Mouse (Mus musculus) midbrain, embryonic 10.5 days (tissue): ENCODE results near the gene Cav1. TPM values are rescaled to one million over a fixed set of nuclear protein-coding genes. Genes with fewer than 3 reads are reported as not detected.

Source experiments
- DNase-seq: peaks from one replicate; pipeline ENCODE4 v3.0.0-alpha.2; 2017; ENCODE audit warnings: low spot score
- H3K27ac ChIP-seq: fragments of 300-500 bp; sonication (generic); replicated peaks from 2 replicates; pipeline ENCODE4 v1.5.1; 2016; ENCODE audit warnings: mild to moderate bottlenecking
- H3K27me3 ChIP-seq: fragments of 300-500 bp; sonication (generic); 2 replicates; pipeline ENCODE4 v1.6.1; 2016; ENCODE audit warnings: low read depth, mild to moderate bottlenecking; ENCODE audit not compliant: poor library complexity, severe bottlenecking
- H3K36me3 ChIP-seq: fragments of 300-500 bp; sonication (generic); 2 replicates; pipeline ENCODE4 v1.6.1; 2016; ENCODE audit warnings: mild to moderate bottlenecking, moderate library complexity
- H3K4me1 ChIP-seq: fragments of 300-500 bp; sonication (generic); 2 replicates; pipeline ENCODE4 v1.6.1; 2016
- H3K4me3 ChIP-seq: fragments of 300-500 bp; sonication (generic); 2 replicates; pipeline ENCODE4 v1.5.1; 2016; ENCODE audit warnings: mild to moderate bottlenecking, moderate library complexity
- H3K9me3 ChIP-seq: fragments of 300-500 bp; sonication (generic); replicated peaks from 2 replicates; pipeline ENCODE4 v1.6.1; 2016; ENCODE audit warnings: mild to moderate bottlenecking
- WGBS: fragments of 180-500 bp; shearing (Covaris S2); methylation state at CpG from one replicate; pipeline ENCODE4 v1.1.7; 2016; 5-methylcytosine and 5-hydroxymethylcytosine counted together
- polyA plus RNA-seq: library from polyadenylated mRNA; unstranded; fragments of >200 nt; fragmentation: Nextera tagmentation; extraction: Ambion mirVana; gene quantifications from 2 replicates; pipeline ENCODE4 v1.2.1, GENCODE M21; 2016

The Cav1 gene
- polyA plus RNA-seq, 1 experiment from 2014 or later, result 6.4 TPM

DNA sequence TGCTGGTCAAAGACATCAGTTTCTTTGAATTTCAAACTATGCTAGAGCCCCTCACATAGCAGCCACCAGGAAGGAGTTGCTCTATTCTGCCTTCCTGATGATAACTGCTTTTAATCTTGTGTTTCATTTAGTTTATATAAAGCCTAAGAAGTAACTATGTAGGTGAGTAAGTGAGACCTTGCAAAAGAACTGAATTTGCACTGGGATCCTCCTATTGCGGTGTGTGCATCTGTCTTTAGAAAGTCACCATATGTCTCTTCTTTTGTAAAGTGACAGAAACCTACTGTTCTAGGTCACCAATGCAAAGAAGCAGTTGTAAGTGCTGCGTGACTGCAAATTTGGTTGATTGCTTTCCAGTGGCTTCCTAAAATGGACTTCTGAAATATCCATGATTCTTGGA is 31.6 kb downstream of the Cav1 start:
- H3K27ac ChIP-seq, result no peak overlapping the region
- H3K4me3 ChIP-seq, result no peak overlapping the region
- WGBS, result 86% methylated on average over 2 of the region's 2 CpGs
- H3K4me1 ChIP-seq, result peaks cover 10% of the 10 kb centered on the region
- H3K27me3 ChIP-seq, result no peaks in the 10 kb centered on the region
- no peaks in the 10 kb centered on the region for H3K36me3 ChIP-seq
- no peaks in the 10 kb centered on the region for H3K9me3 ChIP-seq
- DNase-seq, result no peak

DNA sequence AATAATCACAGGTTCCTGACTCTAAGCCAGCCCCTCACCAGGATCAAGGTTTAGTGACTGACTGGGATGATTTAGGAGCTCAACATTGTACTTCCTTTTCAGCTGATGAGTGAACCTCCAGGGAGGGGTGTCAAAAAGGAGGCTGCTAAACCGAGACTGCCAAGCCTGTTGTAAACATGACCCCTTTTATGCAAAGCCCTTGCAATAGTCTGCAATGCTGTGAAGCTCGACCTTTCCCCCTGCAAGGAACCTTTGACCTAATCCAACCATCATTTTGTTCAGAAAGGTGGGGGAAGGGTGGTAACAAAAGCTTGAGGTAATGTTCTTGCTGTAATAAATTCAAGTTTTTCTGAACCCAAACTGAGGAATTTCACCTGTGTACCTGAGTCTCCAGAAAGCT is 34.3 kb downstream of the Cav1 start:
- Histone ChIP-seq H3K36me3 (no peaks in the 10 kb centered on the region), H3K9me3 (no peaks in the 10 kb centered on the region), H3K4me3 (no peak overlapping the region), H3K27ac (no peak overlapping the region), H3K27me3 (no peaks in the 10 kb centered on the region), H3K4me1 (peaks cover 10% of the 10 kb centered on the region)
- DNase-seq, result peak; percentile 29
- 6% methylated on average over 2 of the region's 2 CpGs for WGBS

DNA sequence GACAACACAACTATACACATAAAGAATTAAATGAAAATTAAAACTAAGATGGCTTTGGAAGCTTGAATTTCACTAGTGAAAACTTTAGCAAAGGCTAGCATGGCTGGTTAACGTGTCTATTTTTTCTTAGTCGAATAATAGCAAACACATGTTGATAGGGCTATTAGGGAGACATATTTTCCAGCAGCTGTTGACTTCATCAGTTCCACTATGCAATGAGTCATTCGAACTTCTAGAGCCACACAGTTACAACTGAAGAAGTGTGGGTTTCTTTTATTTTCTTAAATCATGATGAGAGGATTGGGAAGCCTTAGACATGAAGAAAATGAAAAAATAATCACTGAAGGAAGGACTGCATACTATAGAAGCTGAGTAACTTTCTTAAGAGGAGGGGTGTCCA is 41.9 kb downstream of the Cav1 start:
- no peak for DNase-seq

DNA sequence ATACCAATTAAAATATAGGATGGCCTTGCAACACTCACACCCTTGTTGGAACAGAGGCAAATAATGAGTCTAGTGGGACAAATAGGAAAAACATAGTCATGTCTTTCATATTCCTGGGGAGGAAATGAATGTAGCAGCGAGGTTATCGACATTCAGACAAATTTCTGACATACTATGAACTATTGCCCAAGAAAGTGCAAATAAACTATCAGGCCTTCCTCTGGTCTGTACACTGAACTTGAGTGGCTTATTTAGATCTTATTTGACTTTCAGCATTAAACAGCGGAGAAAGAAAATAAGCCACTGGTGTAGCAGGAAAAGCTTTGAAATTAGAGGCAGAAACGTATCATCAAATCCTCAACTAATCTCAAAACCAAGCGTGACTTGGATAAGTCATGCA is 44.7 kb downstream of the Cav1 start:
- WGBS, result 91% methylated on average over 5 of the region's 5 CpGs
- no peak overlapping the region for H3K4me3 ChIP-seq
- H3K27me3 ChIP-seq, result no peaks in the 10 kb centered on the region
- no peaks in the 10 kb centered on the region for H3K4me1 ChIP-seq
- H3K9me3 ChIP-seq, result no peaks in the 10 kb centered on the region
- no peak overlapping the region for H3K27ac ChIP-seq
- no peaks in the 10 kb centered on the region for H3K36me3 ChIP-seq
- DNase-seq, result no peak

More for the DNA sequence above, 41.9 kb downstream of the Cav1 start:
- Histone ChIP-seq H3K27me3 (no peaks in the 10 kb centered on the region), H3K4me1 (no peaks in the 10 kb centered on the region), H3K36me3 (no peaks in the 10 kb centered on the region), H3K27ac (no peak overlapping the region), H3K9me3 (no peaks in the 10 kb centered on the region), H3K4me3 (no peak overlapping the region)
- WGBS, result 85% methylated on average over 3 of the region's 3 CpGs

DNA sequence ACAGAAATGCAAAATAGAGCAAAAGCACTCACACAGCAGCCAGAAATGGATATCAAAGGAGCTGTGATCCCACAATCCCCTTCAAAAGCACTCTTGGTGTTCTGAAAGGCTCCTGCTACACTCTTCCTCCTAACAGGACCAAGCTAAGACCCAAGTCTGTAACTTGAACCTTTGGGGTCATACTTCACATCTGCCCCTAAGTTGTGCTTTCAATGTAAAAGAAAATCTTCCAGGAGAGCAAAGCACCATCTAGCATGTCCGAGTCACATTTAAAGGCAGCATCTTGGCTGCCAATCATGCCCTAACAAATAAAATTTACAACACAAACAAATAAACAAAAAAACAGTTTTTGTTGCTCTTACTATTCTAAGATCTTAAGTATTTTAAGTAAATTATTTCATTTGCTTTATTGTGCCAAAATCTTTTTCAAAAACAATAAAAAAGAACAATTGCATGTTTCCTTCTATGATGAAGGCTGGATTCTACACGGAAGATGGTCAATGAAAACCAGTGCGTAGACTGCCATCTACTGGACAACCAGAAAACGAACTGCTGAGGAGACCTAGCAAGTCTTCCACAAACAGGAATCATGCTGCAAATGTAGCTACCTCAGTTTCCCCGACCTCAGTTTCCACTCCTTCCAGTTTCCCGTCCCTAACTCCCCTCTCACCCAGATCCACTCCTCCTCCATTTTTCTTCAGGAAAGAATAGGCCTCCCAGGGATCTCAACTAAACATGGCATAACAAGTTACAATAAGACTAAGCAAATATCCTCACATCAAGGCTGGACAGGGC is 53.0 kb downstream of the Cav1 start:
- H3K27me3 ChIP-seq, result no peaks in the 10 kb centered on the region
- H3K9me3 ChIP-seq, result no peaks in the 10 kb centered on the region
- H3K4me3 ChIP-seq, result no peak overlapping the region
- 15% methylated on average over 6 of the region's 6 CpGs for WGBS
- peak; percentile 17 for DNase-seq
- H3K27ac ChIP-seq, result no peak overlapping the region
- no peaks in the 10 kb centered on the region for H3K4me1 ChIP-seq
- no peaks in the 10 kb centered on the region for H3K36me3 ChIP-seq

DNA sequence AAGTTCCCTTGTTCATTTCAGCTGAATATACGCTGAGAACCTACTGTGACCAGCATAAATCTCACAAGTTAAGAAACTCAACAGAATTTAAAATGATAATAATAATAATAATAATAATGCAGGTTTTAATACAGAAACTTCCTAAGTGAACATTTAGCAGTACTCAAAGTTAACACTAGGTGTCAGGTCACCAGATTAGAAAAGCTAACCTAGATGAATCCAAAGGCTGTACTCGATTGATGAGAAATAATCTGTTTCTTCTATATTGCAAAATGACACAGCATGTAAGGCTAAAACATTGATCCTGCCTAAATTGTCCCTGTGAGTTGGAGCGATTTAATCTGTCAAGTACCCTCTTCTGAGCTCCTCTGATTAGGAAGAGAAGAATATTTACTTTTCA is 56.6 kb downstream of the Cav1 start:
- Histone ChIP-seq H3K4me1 (no peaks in the 10 kb centered on the region), H3K36me3 (no peaks in the 10 kb centered on the region), H3K9me3 (no peaks in the 10 kb centered on the region), H3K27ac (no peak overlapping the region), H3K4me3 (no peak overlapping the region), H3K27me3 (no peaks in the 10 kb centered on the region)
- no peak for DNase-seq
- WGBS, result 49% methylated on average over 3 of the region's 3 CpGs

DNA sequence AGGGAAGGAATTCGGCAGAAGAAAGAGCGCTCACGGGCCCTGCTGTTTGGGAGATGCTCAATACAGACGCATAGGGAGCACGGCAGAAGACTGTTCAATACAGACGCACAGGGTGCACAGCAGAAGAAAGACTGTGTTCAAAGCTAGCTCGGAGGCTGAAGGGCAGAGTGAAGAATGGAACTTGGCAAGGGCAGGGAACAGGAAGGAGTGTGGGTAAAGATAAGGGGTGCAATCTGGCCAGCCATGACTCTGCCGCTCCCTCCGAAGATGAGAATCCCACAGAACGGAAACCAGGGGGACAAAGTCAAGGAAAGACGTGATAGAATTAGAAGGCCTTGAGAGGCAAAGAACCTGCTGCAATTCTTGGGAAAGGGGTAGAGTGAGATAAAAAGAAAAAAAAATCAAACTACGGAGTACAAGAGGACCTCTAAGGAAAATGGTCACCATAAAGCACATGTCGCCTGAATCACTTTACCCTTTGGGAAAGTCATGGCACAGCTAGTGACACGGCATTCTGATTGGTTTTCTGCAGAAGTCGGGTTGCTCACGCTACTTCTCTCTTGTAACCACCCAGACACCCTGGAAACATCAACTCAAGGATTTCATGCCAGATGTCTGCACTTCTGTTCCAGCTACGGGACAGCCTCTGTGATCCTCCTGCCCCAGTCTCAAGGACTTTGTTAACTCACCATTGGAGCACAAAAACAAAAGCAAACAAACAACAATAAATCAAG is 57.5 kb downstream of the Cav1 start:
- Histone ChIP-seq H3K36me3 (no peaks in the 10 kb centered on the region), H3K4me3 (no peak overlapping the region), H3K27me3 (no peaks in the 10 kb centered on the region), H3K4me1 (no peaks in the 10 kb centered on the region), H3K27ac (no peak overlapping the region), H3K9me3 (no peaks in the 10 kb centered on the region)
- 86% methylated on average over 17 of the region's 17 CpGs for WGBS
- no peak for DNase-seq

DNA sequence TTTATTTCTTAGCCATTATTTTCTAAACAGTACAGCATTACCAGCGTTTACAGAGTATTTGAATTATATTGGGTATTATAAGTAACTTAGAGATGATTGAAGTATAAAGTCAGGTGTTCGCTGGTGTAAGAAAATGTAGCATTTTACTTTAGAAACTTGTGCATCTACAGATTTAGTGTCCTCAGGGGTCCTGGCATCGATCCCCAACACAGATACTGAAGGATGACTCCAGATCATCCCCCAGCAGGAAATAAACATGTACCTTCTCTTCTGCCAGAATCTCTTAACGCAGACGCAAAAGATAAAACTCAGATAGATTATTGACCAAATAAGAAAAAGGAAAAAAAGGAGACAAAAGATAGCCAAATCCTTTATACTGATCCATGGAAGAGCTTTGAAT is 68.2 kb downstream of the Cav1 start:
- DNase-seq, result no peak
- no peaks in the 10 kb centered on the region for H3K9me3 ChIP-seq
- no peak overlapping the region for H3K27ac ChIP-seq
- no peaks in the 10 kb centered on the region for H3K36me3 ChIP-seq
- WGBS, result 87% methylated on average over 5 of the region's 5 CpGs
- no peaks in the 10 kb centered on the region for H3K27me3 ChIP-seq
- no peak overlapping the region for H3K4me3 ChIP-seq
- H3K4me1 ChIP-seq, result no peaks in the 10 kb centered on the region

DNA sequence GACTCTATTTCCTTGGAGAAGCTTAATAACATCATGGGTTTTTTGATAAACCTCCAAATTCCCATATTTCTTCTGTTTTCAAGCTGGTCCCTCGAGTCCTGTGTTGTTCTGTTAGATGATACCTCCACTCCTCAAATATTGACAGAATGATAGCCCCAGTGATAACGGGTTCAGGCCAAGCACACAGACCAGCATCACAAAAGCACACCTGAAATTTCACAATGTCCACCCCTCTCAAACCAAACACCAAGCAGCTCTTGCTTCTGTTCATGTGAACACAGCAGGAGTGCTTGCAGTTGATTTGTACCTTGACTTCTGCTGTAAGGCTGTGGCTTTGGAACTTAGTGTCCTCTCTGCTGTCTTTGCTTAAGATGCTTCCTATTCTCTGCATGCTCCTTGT is 71.2 kb downstream of the Cav1 start:
- H3K4me3 ChIP-seq, result no peak overlapping the region
- DNase-seq, result no peak
- H3K27ac ChIP-seq, result no peak overlapping the region
- H3K27me3 ChIP-seq, result no peaks in the 10 kb centered on the region
- no peaks in the 10 kb centered on the region for H3K9me3 ChIP-seq
- H3K36me3 ChIP-seq, result no peaks in the 10 kb centered on the region
- 85% methylated on average over 2 of the region's 2 CpGs for WGBS
- H3K4me1 ChIP-seq, result no peaks in the 10 kb centered on the region

DNA sequence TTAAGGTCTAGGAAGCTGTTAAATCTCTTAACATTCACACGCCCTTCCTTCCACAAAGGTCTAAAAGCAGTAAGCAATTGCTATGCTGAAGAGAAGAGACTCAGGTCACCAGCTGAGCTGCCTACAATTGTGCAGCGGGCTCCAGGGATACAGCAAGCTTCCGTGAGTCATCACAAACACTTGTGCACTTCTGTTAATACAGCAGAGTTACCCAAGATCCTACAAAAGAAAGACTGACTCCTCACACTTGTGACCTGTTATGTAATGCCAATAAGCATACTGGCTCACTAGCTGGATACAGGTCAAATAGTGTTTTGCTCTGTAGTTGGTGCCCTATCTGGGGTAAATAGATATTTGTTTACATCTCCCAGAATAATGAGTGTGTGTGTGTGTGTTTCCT is 74.0 kb downstream of the Cav1 start:
- Histone ChIP-seq H3K4me3 (no peak overlapping the region), H3K4me1 (no peaks in the 10 kb centered on the region), H3K27me3 (no peaks in the 10 kb centered on the region), H3K36me3 (no peaks in the 10 kb centered on the region), H3K9me3 (no peaks in the 10 kb centered on the region), H3K27ac (no peak overlapping the region)
- 89% methylated on average over 3 of the region's 3 CpGs for WGBS
- no peak for DNase-seq

DNA sequence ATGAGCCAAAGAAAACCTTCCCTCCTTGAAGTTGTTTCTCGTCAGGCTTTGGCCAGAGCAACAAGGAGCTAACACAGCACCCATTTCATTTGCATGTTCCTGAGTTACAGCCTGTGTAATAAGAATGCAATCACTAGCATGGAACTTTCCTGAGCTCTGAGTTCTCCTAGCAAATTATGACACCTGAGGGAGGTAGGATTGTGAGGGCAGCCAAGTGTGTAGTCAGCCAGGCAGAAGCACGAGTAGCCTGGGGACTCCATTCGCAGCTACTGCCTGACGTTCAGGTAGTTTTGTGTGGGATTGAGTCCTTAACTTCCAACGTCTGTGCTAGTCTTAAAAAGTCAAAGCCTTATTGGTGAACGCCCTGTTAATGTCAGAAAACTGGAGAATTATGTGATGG is 75.6 kb downstream of the Cav1 start:
- DNase-seq, result no peak
- H3K4me3 ChIP-seq, result no peak overlapping the region
- H3K27ac ChIP-seq, result no peak overlapping the region
- H3K36me3 ChIP-seq, result no peaks in the 10 kb centered on the region
- no peaks in the 10 kb centered on the region for H3K27me3 ChIP-seq
- no peaks in the 10 kb centered on the region for H3K9me3 ChIP-seq
- WGBS, result 84% methylated on average over 6 of the region's 6 CpGs
- no peaks in the 10 kb centered on the region for H3K4me1 ChIP-seq

DNA sequence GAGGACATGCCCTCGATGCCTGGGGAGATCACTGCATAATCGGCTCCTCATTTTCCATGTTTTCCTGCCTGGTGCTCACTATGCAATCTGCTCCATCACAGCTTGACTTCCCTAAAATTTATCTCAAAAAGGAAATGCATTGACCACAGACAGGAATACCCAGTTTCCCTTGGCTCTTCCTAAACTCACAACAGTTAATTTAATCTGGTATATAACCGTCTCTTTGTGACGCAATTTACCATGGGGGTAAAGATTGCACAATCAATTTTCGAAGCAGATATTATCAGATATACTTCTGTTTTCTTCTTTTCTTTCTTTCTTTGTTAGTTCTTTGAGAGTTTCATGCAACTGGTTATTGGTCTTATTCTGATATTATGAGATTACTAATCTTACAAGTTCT is 79.4 kb downstream of the Cav1 start:
- no peak for DNase-seq
- Histone ChIP-seq H3K36me3 (no peaks in the 10 kb centered on the region), H3K27ac (no peak overlapping the region), H3K27me3 (no peaks in the 10 kb centered on the region), H3K4me1 (no peaks in the 10 kb centered on the region), H3K9me3 (no peaks in the 10 kb centered on the region), H3K4me3 (no peak overlapping the region)
- WGBS, result 91% methylated on average over 5 of the region's 5 CpGs

DNA sequence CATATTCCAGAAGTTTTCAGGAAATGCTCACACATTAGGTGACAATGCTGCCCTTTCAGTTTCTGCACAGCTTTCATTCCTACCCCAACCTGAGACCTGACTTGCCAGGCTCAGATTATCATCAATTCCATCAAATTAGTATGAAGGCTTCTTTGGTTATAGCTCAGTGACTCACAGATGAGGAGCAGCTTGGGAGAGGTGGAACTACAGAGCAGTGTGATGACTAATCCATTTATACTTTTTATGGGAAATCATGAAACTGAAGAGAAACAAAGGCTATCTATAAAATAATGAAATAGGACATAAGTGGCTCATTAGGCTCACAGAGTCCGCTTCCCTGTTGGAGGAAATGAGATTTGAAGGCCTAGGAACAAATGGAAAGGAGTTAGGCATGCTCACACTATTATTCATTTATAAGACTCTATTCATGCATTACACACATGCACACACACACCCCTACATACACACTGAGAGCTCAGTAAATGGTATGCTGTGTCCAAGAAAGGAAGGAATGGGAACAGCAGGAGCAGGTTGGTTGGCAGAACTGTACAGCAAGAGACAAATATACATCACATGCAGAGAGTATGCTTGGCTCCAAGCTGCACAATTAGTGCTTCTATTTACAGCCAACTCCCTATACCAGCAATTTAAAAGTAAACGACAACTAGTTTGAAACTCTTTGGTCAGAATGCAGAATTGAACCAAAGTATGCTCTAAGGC is 82.0 kb downstream of the Cav1 start:
- 89% methylated on average over 2 of the region's 2 CpGs for WGBS
- Histone ChIP-seq H3K27me3 (no peaks in the 10 kb centered on the region), H3K4me1 (no peaks in the 10 kb centered on the region), H3K9me3 (no peaks in the 10 kb centered on the region), H3K36me3 (no peaks in the 10 kb centered on the region), H3K27ac (no peak overlapping the region), H3K4me3 (no peak overlapping the region)
- no peak for DNase-seq
